7 mouse cellular contexts compared by ENCODE assay signal in genomic region chr13:59771257-59771656, GRCm38 (mm10). TPM values are rescaled to one million over a fixed set of nuclear protein-coding genes. Genes with fewer than 3 reads are reported as not detected.
DNase-seq lines count a peak whose midpoint lies in the region; ATAC-seq lines count a peak whose summit lies in the region.

No protein-coding gene starts in this region.

- intact Hi-C loops in left cerebral cortex, postnatal 36 days (cut with DNase I), result no loop called here

- no peak for ATAC-seq in intestine, embryonic 14.5 days (replicated peaks; ENCODE audit: low FRiP score, low TSS enrichment, low read depth)
- ATAC-seq in midbrain, embryonic 12.5 days (ENCODE audit: low FRiP score, low read depth), result no peak

- H3K4me3 ChIP-seq in intestine, embryonic 14.5 days (ENCODE audit: low read depth, low read length), result no peak overlapping the region
- H3K4me3 ChIP-seq in midbrain, embryonic 12.5 days, result no peak overlapping the region

- H3K27me3 ChIP-seq in intestine, embryonic 14.5 days (replicated peaks; ENCODE audit: control insufficient read depth, insufficient read depth, low read length), result no peaks in the 10 kb centered on the region
- H3K27me3 ChIP-seq in midbrain, embryonic 12.5 days, result no peaks in the 10 kb centered on the region

- H3K9me3 ChIP-seq in intestine, embryonic 14.5 days (ENCODE audit: control insufficient read depth, low read length), result no peaks in the 10 kb centered on the region
- no peaks in the 10 kb centered on the region for H3K9me3 ChIP-seq in midbrain, embryonic 12.5 days

- WGBS in intestine, embryonic 14.5 days, result 33% methylated on average over 9 of the region's 9 CpGs
- WGBS in midbrain, embryonic 12.5 days, result 73% methylated on average over 9 of the region's 9 CpGs

- peak overlapping the region; percentile 92 for H3K27ac ChIP-seq in intestine, embryonic 14.5 days (ENCODE audit: low read depth)
- peak overlapping the region; percentile 97 for H3K27ac ChIP-seq in midbrain, embryonic 12.5 days (replicated peaks)

- H3K36me3 ChIP-seq in intestine, embryonic 14.5 days (ENCODE audit: control insufficient read depth, insufficient read depth, low read length), result peaks cover 42% of the 10 kb centered on the region
- peaks cover 31% of the 10 kb centered on the region for H3K36me3 ChIP-seq in midbrain, embryonic 12.5 days

- peak; percentile 89 for DNase-seq in adipocyte (ENCODE audit: low spot score)
- peak; percentile 72 to 76 for DNase-seq in cerebellum, postnatal 10 days
- peak; percentile 76 for DNase-seq in gastrocnemius, postnatal 25 days
- DNase-seq in intestine, embryonic 14.5 days (ENCODE audit: low spot score), result peak; percentile 71
- DNase-seq in left cerebral cortex, postnatal 36 days (ENCODE audit: low spot score in 2 of 2), result peak; percentile 52 to 55
- DNase-seq in spleen, postnatal 10 days (ENCODE audit: low spot score in 2 of 2), result peak; percentile 63 to 83

- H3K4me1 ChIP-seq in intestine, embryonic 14.5 days (replicated peaks; ENCODE audit: control insufficient read depth, insufficient read depth, low read length), result peaks cover 36% of the 10 kb centered on the region
- H3K4me1 ChIP-seq in midbrain, embryonic 12.5 days, result peaks cover 32% of the 10 kb centered on the region

- H3K9ac ChIP-seq in intestine, embryonic 14.5 days (ENCODE audit: low read length), result no peak overlapping the region
- H3K9ac ChIP-seq in midbrain, embryonic 12.5 days (replicated peaks), result peak overlapping the region; percentile 69; the same call in 1 of the 2 replicates

- peak overlapping the region; percentile 55 for H3K4me2 ChIP-seq in intestine, embryonic 14.5 days (ENCODE audit: low read length)
- H3K4me2 ChIP-seq in midbrain, embryonic 12.5 days (replicated peaks), result peak overlapping the region; percentile 79; the same call in 1 of the 2 replicates

RNA-seq across cellular contexts. Expression of gene Isca1, which starts 1.6 kb away (rescaled TPM):
- 100 to 1,000 TPM; 171 to 180 TPM for total RNA-seq in gastrocnemius, postnatal 25 days (2021)
- polyA plus RNA-seq in intestine, embryonic 14.5 days (2014; fragmentation: Nextera tagmentation; extraction: Ambion mirVana), result 111 and 115 TPM in 2 replicates
- total RNA-seq in left cerebral cortex, postnatal 36 days (2021), result 100 to 1,000 TPM; 146 to 158 TPM
- polyA plus RNA-seq in midbrain, embryonic 12.5 days (2016; fragmentation: Nextera tagmentation; extraction: Ambion mirVana), result 118 and 131 TPM in 2 replicates

RNA-seq across cellular contexts. Expression of gene Gm49354, which starts 10.8 kb away (rescaled TPM):
- not detected for total RNA-seq in gastrocnemius, postnatal 25 days (2021)
- polyA plus RNA-seq in intestine, embryonic 14.5 days (2014; fragmentation: Nextera tagmentation; extraction: Ambion mirVana), result not detected in 2 replicates
- total RNA-seq in left cerebral cortex, postnatal 36 days (2021), result not detected
- polyA plus RNA-seq in midbrain, embryonic 12.5 days (2016; fragmentation: Nextera tagmentation; extraction: Ambion mirVana), result not detected in 2 replicates

RNA-seq across cellular contexts. Expression of gene 1700014D04Rik, which starts 24.7 kb away (rescaled TPM):
- total RNA-seq in gastrocnemius, postnatal 25 days (2021), result under 1 TPM in 1 of 2 experiments, not detected in 1; 0.26 TPM
- polyA plus RNA-seq in intestine, embryonic 14.5 days (2014; fragmentation: Nextera tagmentation; extraction: Ambion mirVana), result not detected in 2 replicates
- total RNA-seq in left cerebral cortex, postnatal 36 days (2021), result 1 to 10 TPM in 1 of 2 experiments, under 1 TPM in 1; 0.86 to 1.3 TPM
- 0.20 TPM in 1 of 2 replicates, not detected in the other for polyA plus RNA-seq in midbrain, embryonic 12.5 days (2016; fragmentation: Nextera tagmentation; extraction: Ambion mirVana)

RNA-seq across cellular contexts. Expression of gene Spata31d1d, which starts 39.7 kb away (rescaled TPM):
- total RNA-seq in gastrocnemius, postnatal 25 days (2021), result not detected
- polyA plus RNA-seq in intestine, embryonic 14.5 days (2014; fragmentation: Nextera tagmentation; extraction: Ambion mirVana), result not detected in 2 replicates
- not detected for total RNA-seq in left cerebral cortex, postnatal 36 days (2021)
- polyA plus RNA-seq in midbrain, embryonic 12.5 days (2016; fragmentation: Nextera tagmentation; extraction: Ambion mirVana), result not detected in 2 replicates

RNA-seq across cellular contexts. Expression of gene Tut7, which starts 51.7 kb away (rescaled TPM):
- total RNA-seq in gastrocnemius, postnatal 25 days (2021), result 10 to 100 TPM; 38.7 to 40.8 TPM
- polyA plus RNA-seq in intestine, embryonic 14.5 days (2014; fragmentation: Nextera tagmentation; extraction: Ambion mirVana), result 40.8 and 43.6 TPM in 2 replicates
- 10 to 100 TPM; 56.0 to 66.8 TPM for total RNA-seq in left cerebral cortex, postnatal 36 days (2021)
- polyA plus RNA-seq in midbrain, embryonic 12.5 days (2016; fragmentation: Nextera tagmentation; extraction: Ambion mirVana), result 62.8 and 66.7 TPM in 2 replicates
